Mouse (Mus musculus) spleen, postnatal 14 days (tissue): ENCODE measurements at regions not wholly inside any gene's neighbourhood (a gene's known extent, or its start where the extent isn't known, plus 50 kb on each side); places are given as distances from the start of the nearest gene placed in this dataset.

ENCODE experiments used
- DNase-seq, 2 experiments: peaks; one replicate each; pipeline ENCODE4 v3.0.0; 2021 to 2022; ENCODE audit warnings: low spot score in 2 of 2

DNA sequence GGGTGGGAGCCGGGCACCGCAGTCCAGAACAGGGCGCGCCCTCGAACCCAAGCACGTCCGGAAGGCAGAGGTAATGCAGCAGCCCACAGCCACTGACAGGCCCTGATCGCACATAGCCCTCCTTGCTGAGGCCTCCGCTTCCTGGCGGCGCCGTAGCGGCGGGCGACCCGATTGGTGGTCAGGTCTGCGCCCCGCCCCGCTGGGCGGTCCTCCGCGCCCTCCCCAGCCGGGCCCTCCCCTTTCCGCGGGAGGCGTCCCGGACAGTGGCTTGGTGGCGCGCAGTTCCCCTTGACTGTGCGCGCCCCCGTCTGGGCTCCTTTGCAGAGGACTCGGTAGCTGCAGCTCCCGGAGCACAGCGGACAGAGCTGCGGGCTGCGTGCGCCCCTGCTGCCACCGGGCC lies 375.5 kb upstream of the Asap2 start:
- DNase-seq: peak; percentile 8 to 41
